Mouse (Mus musculus) olfactory bulb, adult 2 months (tissue): ENCODE measurements at regions not wholly inside any gene's neighbourhood (a gene's known extent, or its start where the extent isn't known, plus 50 kb on each side); places are given as distances from the start of the nearest gene placed in this dataset.

Source experiments
- H3K27ac ChIP-seq: fragments of 200-500 bp; 2 replicates; pipeline ENCODE4 v1.5.1; 2012; ENCODE audit warnings: low read depth, low read length; ENCODE audit not compliant: insufficient read depth
- H3K4me1 ChIP-seq: fragments of 200-500 bp; 2 replicates; pipeline ENCODE4 v1.6.1; 2012; ENCODE audit warnings: low read length; ENCODE audit not compliant: control insufficient read depth, insufficient read depth
- H3K4me3 ChIP-seq: fragments of 200-500 bp; 2 replicates; pipeline ENCODE4 v1.5.1; 2012; ENCODE audit warnings: mild to moderate bottlenecking, low read depth, low read length, moderate library complexity; ENCODE audit not compliant: insufficient read depth
- CTCF ChIP-seq: fragments of 200-500 bp; IDR thresholded peaks from 2 replicates; pipeline ENCODE4 v1.5.1; 2012; ENCODE audit warnings: low read depth, mild to moderate bottlenecking, low read length, moderate library complexity; ENCODE audit not compliant: insufficient read depth
- POLR2A ChIP-seq: fragments of 200-500 bp; IDR thresholded peaks from 2 replicates; pipeline ENCODE4 v1.6.1; 2012; ENCODE audit warnings: mild to moderate bottlenecking, low read depth, low read length, moderate library complexity; ENCODE audit not compliant: insufficient read depth
- WGBS: fragments of 180-500 bp; shearing (Covaris S2); methylation state at CpG from one replicate; pipeline ENCODE4 v1.1.7; 2018; 5-methylcytosine and 5-hydroxymethylcytosine counted together

- Histone ChIP-seq H3K4me1 (no peaks in the 10 kb centered on the region), H3K27ac (no peak overlapping the region), H3K4me3 (no peak overlapping the region)
- 59% methylated on average over 4 of the region's 4 CpGs for WGBS
- no peak for TF ChIP-seq POLR2A
- no peak for TF ChIP-seq CTCF
These were observed 570.2 kb upstream of the Kirrel3 start for GRCm38 (mm10) chr9:33915349-33916056.

- TF ChIP-seq POLR2A, result no peak
- no peak for TF ChIP-seq CTCF
- 87% methylated on average over 4 of the region's 4 CpGs for WGBS
- Histone ChIP-seq H3K27ac (no peak overlapping the region), H3K4me1 (no peaks in the 10 kb centered on the region), H3K4me3 (no peak overlapping the region)
These were observed 555.4 kb upstream of the Kirrel3 start for GRCm38 (mm10) chr9:33930286-33930685.

GRCm38 (mm10) chr9:33934071-33934470 lies 551.6 kb upstream of the Kirrel3 start:
- no peak overlapping the region for H3K27ac ChIP-seq
- H3K4me3 ChIP-seq, result no peak overlapping the region
- TF ChIP-seq CTCF (no peak), POLR2A (no peak)
- H3K4me1 ChIP-seq, result no peaks in the 10 kb centered on the region
- 94% methylated on average over 5 of the region's 5 CpGs for WGBS

- no peak for TF ChIP-seq POLR2A
- TF ChIP-seq CTCF, result no peak
- no peak overlapping the region for H3K27ac ChIP-seq
- H3K4me3 ChIP-seq, result no peak overlapping the region
- peaks cover 2% of the 10 kb centered on the region for H3K4me1 ChIP-seq
These were observed 531.4 kb upstream of the Kirrel3 start for GRCm38 (mm10) chr9:33954319-33954718.
